In the genomic region with DNA sequence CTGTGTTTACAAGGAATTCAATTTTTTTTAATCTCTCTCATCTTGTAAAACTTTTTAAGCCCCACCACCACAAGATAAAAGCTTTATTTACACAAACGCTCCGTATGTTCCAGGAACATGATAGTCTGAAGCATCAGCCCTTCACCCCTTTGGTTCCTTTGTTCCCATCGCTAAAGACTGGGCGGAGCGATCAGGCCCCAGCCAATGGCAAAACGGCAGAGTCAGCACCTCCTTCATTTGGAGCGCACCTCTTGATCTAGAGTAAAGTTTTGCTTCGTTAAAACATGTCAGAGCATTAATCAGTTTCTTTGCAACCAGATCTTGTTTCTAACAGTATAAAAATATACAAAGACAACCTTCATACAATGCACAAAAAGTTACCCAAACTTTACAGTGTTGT, we compare ENCODE assay signal across 8 mouse cellular contexts. TPM values are rescaled to one million over a fixed set of nuclear protein-coding genes. Genes with fewer than 3 reads are reported as not detected.
DNase-seq lines count a peak whose midpoint lies in the region; ATAC-seq and TF ChIP-seq lines count a peak whose summit lies in the region.

No protein-coding gene starts in this region.

- H3K27me3 ChIP-seq in kidney, embryonic 14.5 days (ENCODE audit: control insufficient read depth, insufficient read depth, low read length) = no peaks in the 10 kb centered on the region
- H3K27me3 ChIP-seq in hindbrain, embryonic 10.5 days (ENCODE audit: insufficient read depth, poor library complexity, severe bottlenecking) = no peaks in the 10 kb centered on the region
- no peaks in the 10 kb centered on the region for H3K27me3 ChIP-seq in liver, embryonic 14.5 days (ENCODE audit: control insufficient read depth, insufficient read depth, low read length)

- no peak for TF ChIP-seq CTCF in liver, embryonic 14.5 days (IDR thresholded peaks at IDR 0.05; ENCODE audit: low read depth)

- peak overlapping the region; percentile 5; the same call in 1 of the 2 replicates for H3K4me2 ChIP-seq in kidney, embryonic 14.5 days (replicated peaks; ENCODE audit: low read depth, low read length)
- H3K4me2 ChIP-seq in liver, embryonic 14.5 days (ENCODE audit: low read depth) = peak overlapping the region; percentile 32

- TF ChIP-seq EP300 in liver, embryonic 14.5 days (IDR thresholded peaks at IDR 0.05; ENCODE audit: low read depth) = no peak

- no peaks in the 10 kb centered on the region for H3K9me3 ChIP-seq in kidney, embryonic 14.5 days (ENCODE audit: control insufficient read depth, low read length)
- no peaks in the 10 kb centered on the region for H3K9me3 ChIP-seq in hindbrain, embryonic 10.5 days
- H3K9me3 ChIP-seq in liver, embryonic 14.5 days (ENCODE audit: control insufficient read depth, low read length) = no peaks in the 10 kb centered on the region

- H3K4me3 ChIP-seq in kidney, embryonic 14.5 days (ENCODE audit: low read length) = peak overlapping the region; percentile 10; the same call in 1 of the 2 replicates
- 0 out of 2 replicates have a peak overlapping the region, but pooled peaks have one; percentile 23 for H3K4me3 ChIP-seq in hindbrain, embryonic 10.5 days
- H3K4me3 ChIP-seq in liver, embryonic 14.5 days (ENCODE audit: insufficient read depth in 1 of 2, low read depth in 2 of 2, low read length in 2 of 2) = no peak overlapping the region

- DNase-seq in kidney, adult 18-20 months = no peak
- DNase-seq in c-Kit-positive CD71-positive TER-119-positive erythroid progenitor cells, embryonic 14.5 days (ENCODE audit: low spot score) = peak; percentile 37
- DNase-seq in hindbrain, embryonic 10.5 days (ENCODE audit: low spot score) = peak; percentile 35
- DNase-seq in liver, embryonic 14.5 days (ENCODE audit: low read depth in 3 of 3, low spot score in 3 of 3) = no peak
- peak; percentile 20 to 35 for DNase-seq in thymus, adult 18-20 months
- no peak for DNase-seq in spleen, postnatal 14 days (ENCODE audit: low spot score in 2 of 2)
- DNase-seq in yolk sac, embryonic 10.5 days (ENCODE audit: low spot score) = no peak

- no peaks in the 10 kb centered on the region for H3K4me1 ChIP-seq in kidney, embryonic 14.5 days (ENCODE audit: control insufficient read depth, insufficient read depth, low read length)
- 0 out of 2 replicates have a peak, but pooled peaks cover 2% of the 10 kb centered on the region for H3K4me1 ChIP-seq in hindbrain, embryonic 10.5 days (replicated peaks)
- no peaks in the 10 kb centered on the region for H3K4me1 ChIP-seq in liver, embryonic 14.5 days (replicated peaks; ENCODE audit: control insufficient read depth in 2 of 2, insufficient read depth in 2 of 2, low read length in 1 of 2)

- no peak overlapping the region for H3K27ac ChIP-seq in kidney, embryonic 14.5 days (ENCODE audit: low read depth, low read length)
- H3K27ac ChIP-seq in hindbrain, embryonic 10.5 days = no peak overlapping the region
- H3K27ac ChIP-seq in liver, embryonic 14.5 days = no peak overlapping the region

- no peaks in the 10 kb centered on the region for H3K36me3 ChIP-seq in kidney, embryonic 14.5 days (ENCODE audit: control insufficient read depth, insufficient read depth, low read length)
- H3K36me3 ChIP-seq in hindbrain, embryonic 10.5 days = no peaks in the 10 kb centered on the region
- no peaks in the 10 kb centered on the region for H3K36me3 ChIP-seq in liver, embryonic 14.5 days (replicated peaks; ENCODE audit: control insufficient read depth, insufficient read depth, low read depth)

- peak; percentile 62; the same call in 1 of the 2 replicates for ATAC-seq in kidney, embryonic 14.5 days (ENCODE audit: low FRiP score, low TSS enrichment)
- ATAC-seq in liver, embryonic 14.5 days (ENCODE audit: insufficient read depth) = no peak

- no peak overlapping the region for H3K9ac ChIP-seq in kidney, embryonic 14.5 days (ENCODE audit: low read depth, low read length)
- no peak overlapping the region for H3K9ac ChIP-seq in liver, embryonic 14.5 days (replicated peaks)

- 8% methylated on average over 8 of the region's 8 CpGs for WGBS in kidney, embryonic 14.5 days
- WGBS in hindbrain, embryonic 10.5 days = 12% methylated on average over 8 of the region's 8 CpGs
- 11% methylated on average over 8 of the region's 8 CpGs for WGBS in liver, embryonic 14.5 days (ENCODE audit: insufficient replicate concordance)

RNA-seq across cellular contexts. Expression of gene Gm43552, which starts 13.2 kb away (rescaled TPM):
- polyA plus RNA-seq in kidney, embryonic 14.5 days (2014; fragmentation: Nextera tagmentation; extraction: Ambion mirVana) = not detected in 2 replicates
- not detected in 2 replicates for polyA plus RNA-seq in hindbrain, embryonic 10.5 days (2016; fragmentation: Nextera tagmentation; extraction: Ambion mirVana)
- not detected in 2 replicates for polyA plus RNA-seq in liver, embryonic 14.5 days (2012; rRNA removed)
- not detected in 2 replicates for polyA plus RNA-seq in liver, embryonic 14.5 days (2014; fragmentation: Nextera tagmentation; extraction: Ambion mirVana)

RNA-seq across cellular contexts. Expression of gene Smim14, which starts 31.2 kb away (rescaled TPM):
- polyA plus RNA-seq in kidney, embryonic 14.5 days (2014; fragmentation: Nextera tagmentation; extraction: Ambion mirVana) = 83.9 and 91.6 TPM in 2 replicates
- polyA plus RNA-seq in hindbrain, embryonic 10.5 days (2016; fragmentation: Nextera tagmentation; extraction: Ambion mirVana) = 74.4 and 106 TPM in 2 replicates
- 15.4 and 15.8 TPM in 2 replicates for polyA plus RNA-seq in liver, embryonic 14.5 days (2012; rRNA removed)
- polyA plus RNA-seq in liver, embryonic 14.5 days (2014; fragmentation: Nextera tagmentation; extraction: Ambion mirVana) = 39.9 and 45.2 TPM in 2 replicates

RNA-seq across cellular contexts. Expression of gene Ube2k, which starts 31.2 kb away (rescaled TPM):
- polyA plus RNA-seq in kidney, embryonic 14.5 days (2014; fragmentation: Nextera tagmentation; extraction: Ambion mirVana) = 154 and 186 TPM in 2 replicates
- polyA plus RNA-seq in hindbrain, embryonic 10.5 days (2016; fragmentation: Nextera tagmentation; extraction: Ambion mirVana) = 182 and 190 TPM in 2 replicates
- 20.4 and 60.5 TPM in 2 replicates for polyA plus RNA-seq in liver, embryonic 14.5 days (2012; rRNA removed)
- 64.7 and 67.2 TPM in 2 replicates for polyA plus RNA-seq in liver, embryonic 14.5 days (2014; fragmentation: Nextera tagmentation; extraction: Ambion mirVana)

Comparison
In these comparisons a context has a peak if more than half of its experiments do, and no peak if none do; other contexts are left out.
1. H3K4me3 ChIP-seq: peak in kidney, embryonic 14.5 days (single experiment) and hindbrain, embryonic 10.5 days (single experiment); none in liver, embryonic 14.5 days (0 of 2).
2. DNase-seq: peak in c-Kit-positive CD71-positive TER-119-positive erythroid progenitor cells, embryonic 14.5 days (single experiment), hindbrain, embryonic 10.5 days (single experiment) and thymus, adult 18-20 months (2 of 2); none in kidney, adult 18-20 months (single experiment), liver, embryonic 14.5 days (0 of 3), spleen, postnatal 14 days (0 of 2) and yolk sac, embryonic 10.5 days (single experiment).